Mouse (Mus musculus): ENCODE measurements around the gene Lmx1a.

Lmx1a gene

DNA sequence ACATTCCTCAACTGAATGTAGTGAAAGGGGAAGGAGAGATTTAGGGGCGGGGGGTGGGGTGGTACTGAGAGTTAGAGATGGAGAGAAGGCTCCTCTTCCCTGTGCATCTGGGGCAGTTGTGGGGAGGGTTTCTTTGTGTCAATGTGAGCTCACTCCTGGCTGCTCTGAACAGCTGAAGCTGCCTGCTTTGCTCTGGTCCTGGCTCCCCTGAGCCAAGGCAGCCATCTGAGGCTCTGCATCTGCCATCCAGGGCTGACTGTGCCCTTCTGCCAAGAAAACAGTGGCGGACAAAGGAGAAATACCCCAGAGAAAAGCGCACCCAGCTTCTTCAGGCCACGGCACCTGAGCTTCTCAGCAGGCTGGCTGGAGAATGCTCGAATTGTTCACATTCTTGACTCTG lies 199.1 kb downstream of the Lmx1a start:
- no peak for DNase-seq (ENCODE audit: low read depth, low spot score)

DNA sequence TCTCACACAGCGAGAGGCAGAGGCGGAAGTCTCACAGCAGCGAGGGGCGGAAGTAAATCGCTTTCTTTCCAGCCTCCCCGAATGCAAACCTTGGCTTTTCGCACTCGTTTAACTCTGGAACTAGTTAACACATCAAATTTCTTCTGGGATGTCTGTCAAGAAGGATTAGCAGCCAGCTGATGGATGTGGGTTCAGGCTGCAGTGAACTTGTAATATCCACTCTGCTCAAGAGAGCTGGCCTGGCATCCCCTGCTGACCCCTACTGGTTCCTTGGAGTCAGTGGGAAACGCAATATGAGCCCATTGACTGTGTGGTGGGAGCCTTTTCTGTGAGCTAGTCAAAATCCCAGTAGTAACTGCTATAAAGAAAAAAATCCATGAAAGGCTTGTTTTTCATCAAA lies 199.8 kb downstream of the Lmx1a start:
- DNase-seq (ENCODE audit: low read depth, low spot score): no peak

DNA sequence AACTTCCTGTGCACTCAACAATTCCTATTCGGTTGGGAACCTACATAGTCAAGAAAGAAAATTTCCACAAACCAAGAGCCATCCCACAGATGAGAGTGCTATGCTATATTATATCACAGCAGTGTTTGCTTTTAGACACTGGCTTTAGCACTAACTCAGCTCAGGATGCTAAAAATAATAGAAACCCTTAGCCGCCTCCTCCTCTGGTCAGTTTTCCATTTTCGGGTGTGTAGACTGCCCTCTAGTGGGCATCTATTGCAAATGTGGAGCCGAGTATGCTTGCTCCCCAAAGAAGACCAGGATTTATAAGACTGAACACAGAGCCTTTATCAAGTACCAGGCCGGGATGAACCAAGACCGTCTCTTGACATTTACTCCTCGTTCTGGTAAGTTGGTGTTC lies 207.2 kb downstream of the Lmx1a start:
- DNase-seq (ENCODE audit: low read depth, low spot score): no peak
